ENCODE assay signal across 10 mouse cellular contexts in the genomic region with DNA sequence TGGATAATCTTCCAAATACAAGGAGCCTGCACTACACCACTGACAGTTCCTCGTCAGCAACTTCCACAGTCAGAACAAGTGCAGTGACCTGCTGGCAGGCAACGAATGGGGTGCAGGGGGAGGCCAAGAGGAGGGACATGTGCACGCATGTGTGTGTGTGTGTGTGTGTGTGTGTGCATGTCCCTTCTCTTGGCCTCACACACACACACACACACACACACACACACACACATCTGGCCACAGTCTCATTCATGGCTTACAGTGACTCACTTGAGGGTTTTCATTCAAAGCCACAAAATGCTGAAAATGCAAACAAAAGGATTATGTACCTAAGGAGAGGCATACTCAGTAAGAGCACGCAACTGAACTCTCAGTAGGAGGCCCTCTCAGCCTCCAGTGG.
A peak's percentile ranks its signal among the peaks of the same experiment; 100 is the strongest.
DNase-seq lines count a peak whose midpoint lies in the region; ATAC-seq lines count a peak whose summit lies in the region.
"Had no signal": no experiment of that assay in that cellular context is flagged by ENCODE, and none has a peak within 500 bp of the region (broad histone marks: within the 10 kb centered on the region; RNA-seq: fewer than 3 reads in every experiment).

No protein-coding gene starts in this region.

- no peak for DNase-seq in hindbrain, embryonic 10.5 days (ENCODE audit: low spot score)
- DNase-seq in hindbrain, embryonic 11.5 days (ENCODE audit: low spot score), result no peak
- peak; percentile 67 for DNase-seq in Muller cell, postnatal 12 days (ENCODE audit: inconsistent ontology term)
- DNase-seq in frontal cortex, postnatal 25 days (ENCODE audit: low spot score in 2 of 2), result no peak
- DNase-seq in gastrocnemius, adult 8-10 months (ENCODE audit: low spot score in 2 of 2), result no peak
- DNase-seq: gastrocnemius, postnatal 10 days; right cerebral cortex, postnatal 14 days had no signal

- no peak overlapping the region for H3K4me2 ChIP-seq in hindbrain, embryonic 11.5 days (replicated peaks; ENCODE audit: low read depth, low read length)
- no peak overlapping the region for H3K4me2 ChIP-seq in hindbrain, embryonic 16.5 days (ENCODE audit: low read length)
- peak overlapping the region; percentile 22; the same call in 1 of the 2 replicates for H3K4me2 ChIP-seq in midbrain, embryonic 13.5 days (replicated peaks)

- peaks cover 42% of the 10 kb centered on the region for H3K4me1 ChIP-seq in hindbrain, embryonic 10.5 days (replicated peaks)
- H3K4me1 ChIP-seq in hindbrain, embryonic 11.5 days (replicated peaks; ENCODE audit: control insufficient read depth, insufficient read depth, low read length), result no peaks in the 10 kb centered on the region
- H3K4me1 ChIP-seq in hindbrain, embryonic 16.5 days (ENCODE audit: control insufficient read depth, insufficient read depth, low read depth, low read length), result peaks cover 2% of the 10 kb centered on the region; the same call in 1 of the 2 replicates
- peaks cover 21% of the 10 kb centered on the region for H3K4me1 ChIP-seq in midbrain, embryonic 13.5 days (replicated peaks)

- H3K9ac ChIP-seq in hindbrain, embryonic 11.5 days (ENCODE audit: low read depth, low read length), result no peak overlapping the region; the same call in 1 of the 2 replicates
- H3K9ac ChIP-seq in hindbrain, embryonic 16.5 days (ENCODE audit: low read depth, low read length), result no peak overlapping the region
- H3K9ac ChIP-seq in midbrain, embryonic 13.5 days (replicated peaks), result no peak overlapping the region

- ATAC-seq in hindbrain, embryonic 11.5 days (ENCODE audit: low FRiP score), result no peak
- peak; percentile 3; the same call in 1 of the 2 replicates for ATAC-seq in hindbrain, embryonic 16.5 days
- peak; percentile 34; the same call in 1 of the 2 replicates for ATAC-seq in midbrain, embryonic 13.5 days
- ATAC-seq in inflammation-experienced regulatory T-cells, adult 6 months, result no peak

- H3K27ac ChIP-seq in hindbrain, embryonic 10.5 days, result 0 out of 2 replicates have a peak overlapping the region, but pooled peaks have one; percentile 50
- H3K27ac ChIP-seq in hindbrain, embryonic 11.5 days (ENCODE audit: low read depth, low read length), result no peak overlapping the region
- H3K27ac ChIP-seq in hindbrain, embryonic 16.5 days (ENCODE audit: low read depth, low read length), result no peak overlapping the region
- H3K27ac ChIP-seq in midbrain, embryonic 13.5 days, result no peak overlapping the region

- H3K4me3 ChIP-seq in hindbrain, embryonic 10.5 days, result no peak overlapping the region
- H3K4me3 ChIP-seq in hindbrain, embryonic 11.5 days (ENCODE audit: low read depth, low read length), result no peak overlapping the region
- no peak overlapping the region for H3K4me3 ChIP-seq in hindbrain, embryonic 16.5 days (ENCODE audit: low read length)
- no peak overlapping the region for H3K4me3 ChIP-seq in midbrain, embryonic 13.5 days (replicated peaks)

- WGBS in hindbrain, embryonic 10.5 days, result 40% methylated on average over 4 of the region's 4 CpGs
- WGBS in hindbrain, embryonic 11.5 days, result 36% methylated on average over 3 of the region's 4 CpGs
- WGBS in hindbrain, embryonic 16.5 days, result 31% methylated on average over 4 of the region's 4 CpGs
- 13% methylated on average over 4 of the region's 4 CpGs for WGBS in midbrain, embryonic 13.5 days

- no peaks in the 10 kb centered on the region for H3K9me3 ChIP-seq in hindbrain, embryonic 10.5 days
- H3K9me3 ChIP-seq in hindbrain, embryonic 11.5 days (ENCODE audit: control insufficient read depth, low read length), result no peaks in the 10 kb centered on the region
- no peaks in the 10 kb centered on the region for H3K9me3 ChIP-seq in hindbrain, embryonic 16.5 days (ENCODE audit: control insufficient read depth, low read length)
- no peaks in the 10 kb centered on the region for H3K9me3 ChIP-seq in midbrain, embryonic 13.5 days

- H3K27me3 ChIP-seq in hindbrain, embryonic 10.5 days (ENCODE audit: insufficient read depth, poor library complexity, severe bottlenecking), result no peaks in the 10 kb centered on the region
- H3K27me3 ChIP-seq in hindbrain, embryonic 11.5 days (ENCODE audit: control insufficient read depth, insufficient read depth, low read length), result no peaks in the 10 kb centered on the region
- no peaks in the 10 kb centered on the region for H3K27me3 ChIP-seq in hindbrain, embryonic 16.5 days (replicated peaks; ENCODE audit: control insufficient read depth, insufficient read depth, low read length)
- H3K27me3 ChIP-seq in midbrain, embryonic 13.5 days, result no peaks in the 10 kb centered on the region

- no peaks in the 10 kb centered on the region for H3K36me3 ChIP-seq in hindbrain, embryonic 10.5 days
- no peaks in the 10 kb centered on the region for H3K36me3 ChIP-seq in hindbrain, embryonic 11.5 days (ENCODE audit: control insufficient read depth, insufficient read depth, low read length)
- H3K36me3 ChIP-seq in hindbrain, embryonic 16.5 days (ENCODE audit: control insufficient read depth, insufficient read depth, low read length), result no peaks in the 10 kb centered on the region
- H3K36me3 ChIP-seq in midbrain, embryonic 13.5 days, result no peaks in the 10 kb centered on the region

Comparison
In these comparisons a context has a peak if more than half of its experiments do, and no peak if none do; other contexts are left out.
1. ATAC-seq: peak in hindbrain, embryonic 16.5 days (single experiment) and midbrain, embryonic 13.5 days (single experiment); none in hindbrain, embryonic 11.5 days (single experiment) and inflammation-experienced regulatory T-cells, adult 6 months (single experiment).